Mouse (Mus musculus) midbrain, embryonic 16.5 days (tissue): ENCODE results near the gene Cnih1. TPM values are rescaled to one million over a fixed set of nuclear protein-coding genes. Genes with fewer than 3 reads are reported as not detected.
"Not testable (repeated sequence)": the region's sequence is repeated elsewhere in the genome, so short reads cannot be mapped to it uniquely, and the experiment has no call there.

ENCODE experiments used
- ATAC-seq: fragments of 200-750 bp; cut with Nextera tagmentation; 2 replicates; pipeline ENCODE4 v1.8.0; 2017; ENCODE audit warnings: moderate TSS enrichment
- H3K27ac ChIP-seq: fragments of 300-500 bp; sonication (generic); 2 replicates; pipeline ENCODE4 v1.5.1; 2014; ENCODE audit warnings: mild to moderate bottlenecking, low read length, mixed read lengths
- H3K27me3 ChIP-seq: fragments of 300-500 bp; sonication (generic); 2 replicates; pipeline ENCODE4 v1.6.1; 2014; ENCODE audit warnings: low read depth, low read length, mixed read lengths; ENCODE audit not compliant: control insufficient read depth, insufficient read depth
- H3K36me3 ChIP-seq: fragments of 300-500 bp; sonication (generic); 2 replicates; pipeline ENCODE4 v1.6.1; 2014; ENCODE audit warnings: mild to moderate bottlenecking, low read length, moderate library complexity, mixed read lengths; ENCODE audit not compliant: control insufficient read depth, insufficient read depth
- H3K4me1 ChIP-seq: fragments of 300-500 bp; sonication (generic); 2 replicates; pipeline ENCODE4 v1.6.1; 2014; ENCODE audit warnings: mild to moderate bottlenecking, low read length, mixed read lengths; ENCODE audit not compliant: control insufficient read depth, insufficient read depth
- H3K4me2 ChIP-seq: fragments of 300-500 bp; sonication (generic); 2 replicates; pipeline ENCODE4 v1.6.1; 2014; ENCODE audit warnings: mild to moderate bottlenecking, low read length, mixed read lengths
- H3K4me3 ChIP-seq: fragments of 300-500 bp; sonication (generic); 2 replicates; pipeline ENCODE4 v1.5.1; 2014; ENCODE audit warnings: low read depth, mild to moderate bottlenecking, low read length, moderate library complexity, mixed read lengths
- H3K9ac ChIP-seq: fragments of 300-500 bp; sonication (generic); 2 replicates; pipeline ENCODE4 v1.6.1; 2014; ENCODE audit warnings: low read depth, low read length, mixed read lengths
- H3K9me3 ChIP-seq: fragments of 300-500 bp; sonication (generic); replicated peaks from 2 replicates; pipeline ENCODE4 v1.6.1; 2014; ENCODE audit warnings: mild to moderate bottlenecking, low read length, mixed read lengths; ENCODE audit not compliant: control insufficient read depth, poor library complexity, severe bottlenecking
- WGBS: fragments of 180-500 bp; shearing (Covaris S2); extraction: QIAGEN DNeasy Blood & Tissue Kit; methylation state at CpG from one replicate; pipeline ENCODE4 v1.1.7; 2014; 5-methylcytosine and 5-hydroxymethylcytosine counted together
- polyA plus RNA-seq: library from polyadenylated mRNA; unstranded; fragments of >200 nt; fragmentation: Nextera tagmentation; extraction: Ambion mirVana; gene quantifications from 2 replicates; pipeline ENCODE4 v1.2.1, GENCODE M21; 2015

Cnih1 gene
- polyA plus RNA-seq, 1 experiment from 2014 or later, result 184 TPM

DNA sequence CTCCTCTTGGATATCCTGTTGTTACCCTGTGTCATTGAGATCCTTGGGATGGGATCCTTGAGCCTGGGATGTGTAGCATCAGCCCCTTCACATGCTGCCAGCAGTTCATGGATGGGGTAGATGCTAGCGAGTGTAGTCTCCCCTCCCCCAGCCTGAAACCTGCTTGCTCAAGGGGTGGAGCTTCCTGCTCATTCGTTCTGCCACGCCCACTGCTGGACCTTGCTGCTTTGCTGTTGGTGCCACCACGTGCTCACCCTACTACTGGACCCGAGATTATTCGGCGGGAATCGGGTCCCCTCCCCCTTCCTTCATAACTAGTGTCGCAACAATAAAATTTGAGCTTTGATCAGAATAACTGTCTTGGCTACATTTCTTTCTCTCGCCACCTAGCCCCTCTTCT is 33.8 kb downstream of the Cnih1 start:
- H3K4me3 ChIP-seq, H3K27ac ChIP-seq, H3K27me3 ChIP-seq, ATAC-seq, H3K36me3 ChIP-seq, H3K9ac ChIP-seq, H3K4me1 ChIP-seq, H3K9me3 ChIP-seq, H3K4me2 ChIP-seq: not testable (repeated sequence)
- WGBS, result 67% methylated on average over 8 of the region's 10 CpGs

DNA sequence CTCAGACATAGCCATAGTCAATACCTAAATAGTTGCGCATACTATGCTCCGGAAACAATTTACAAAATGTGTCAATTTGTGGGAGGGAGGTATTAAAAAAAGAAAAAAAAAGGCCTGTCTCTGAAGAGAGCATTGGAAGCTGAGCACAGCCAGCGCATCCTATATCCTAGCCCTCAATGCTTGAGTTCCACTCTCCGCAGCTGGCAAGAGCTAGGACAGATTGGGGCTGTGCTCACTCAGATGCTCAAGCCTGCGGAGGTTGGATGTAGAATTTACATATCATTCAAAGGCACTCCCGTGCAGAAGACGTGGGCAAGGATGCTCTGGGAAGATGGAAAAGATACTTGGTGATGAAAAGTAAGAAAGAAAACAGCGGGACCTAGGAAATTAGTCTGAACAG is 42.8 kb downstream of the Cnih1 start:
- Histone ChIP-seq H3K4me2 (no peak overlapping the region), H3K27ac (no peak overlapping the region), H3K9ac (no peak overlapping the region), H3K4me1 (no peaks in the 10 kb centered on the region), H3K9me3 (no peaks in the 10 kb centered on the region), H3K4me3 (no peak overlapping the region), H3K36me3 (no peaks in the 10 kb centered on the region), H3K27me3 (no peaks in the 10 kb centered on the region)
- ATAC-seq, result no peak
- 91% methylated on average over 8 of the region's 8 CpGs for WGBS

DNA sequence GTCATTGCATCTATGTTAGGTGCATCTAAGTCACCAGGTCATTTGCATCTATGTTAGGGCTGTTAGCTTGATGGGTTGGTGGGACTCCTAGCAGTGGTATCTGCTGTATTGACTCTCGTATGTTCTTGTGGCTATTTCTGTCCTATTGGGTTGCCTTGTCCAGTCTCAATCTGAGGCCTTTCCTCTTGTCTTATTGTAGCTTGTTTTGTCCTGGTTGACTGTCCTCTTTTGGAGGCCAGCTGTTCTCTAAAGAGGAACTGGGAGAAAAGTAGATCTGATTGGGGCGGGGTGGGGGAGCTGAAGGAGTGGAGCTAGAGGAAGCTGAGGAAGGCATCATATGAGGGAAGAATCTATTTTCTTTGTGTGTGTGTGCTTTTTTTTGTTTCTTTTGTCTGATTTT is 45.5 kb downstream of the Cnih1 start:
- H3K4me2 ChIP-seq, result no peak overlapping the region
- 95% methylated on average over 2 of the region's 2 CpGs for WGBS
- no peaks in the 10 kb centered on the region for H3K9me3 ChIP-seq
- ATAC-seq, result no peak
- no peaks in the 10 kb centered on the region for H3K4me1 ChIP-seq
- H3K36me3 ChIP-seq, result no peaks in the 10 kb centered on the region
- H3K27ac ChIP-seq, result no peak overlapping the region
- H3K9ac ChIP-seq, result no peak overlapping the region
- no peak overlapping the region for H3K4me3 ChIP-seq
- no peaks in the 10 kb centered on the region for H3K27me3 ChIP-seq

DNA sequence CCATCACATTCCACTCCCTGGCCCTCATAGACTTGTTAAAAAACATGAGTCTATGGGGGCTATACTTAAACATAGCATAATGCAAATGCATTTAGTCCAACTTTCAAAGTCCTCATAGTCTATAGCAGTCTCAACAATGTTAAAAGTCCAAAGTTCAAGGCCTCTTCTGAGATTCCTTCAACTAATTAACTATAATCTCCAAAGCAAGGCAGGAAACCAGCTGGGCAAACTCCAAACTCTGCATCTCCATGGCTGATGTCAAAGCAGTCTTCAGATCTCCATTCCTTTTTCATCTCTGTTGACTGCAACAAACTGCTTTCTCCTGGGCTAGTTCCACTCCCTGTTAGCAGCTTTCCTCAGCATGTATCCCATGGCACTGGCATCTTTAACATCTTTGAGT is 50.9 kb downstream of the Cnih1 start:
- H3K9ac ChIP-seq, H3K27ac ChIP-seq, H3K9me3 ChIP-seq, H3K36me3 ChIP-seq, H3K4me2 ChIP-seq, H3K27me3 ChIP-seq, H3K4me3 ChIP-seq, H3K4me1 ChIP-seq, ATAC-seq: not testable (repeated sequence)

DNA sequence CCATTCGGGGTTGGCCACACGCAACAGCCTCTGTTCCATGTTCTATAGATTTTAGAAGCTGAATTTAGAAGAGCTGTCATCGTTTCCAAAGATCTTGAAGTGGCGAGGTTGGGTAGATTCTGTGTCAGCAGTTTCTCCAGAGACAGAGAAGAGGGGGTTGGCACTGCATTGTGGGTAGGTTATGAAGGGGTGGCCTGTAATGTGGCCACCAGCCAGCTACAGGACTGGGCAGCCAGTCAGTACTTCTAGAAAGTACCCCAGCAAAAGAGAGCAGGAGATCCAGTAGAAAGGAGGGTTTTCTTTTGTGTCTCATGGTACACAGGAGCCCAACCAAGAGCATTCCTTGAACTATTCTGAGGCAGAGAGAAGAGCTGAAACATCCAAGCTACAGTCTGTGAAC is 51.8 kb downstream of the Cnih1 start:
- Histone ChIP-seq H3K4me3 (no peak overlapping the region), H3K36me3 (no peaks in the 10 kb centered on the region), H3K9ac (no peak overlapping the region), H3K4me1 (no peaks in the 10 kb centered on the region), H3K27ac (no peak overlapping the region), H3K4me2 (no peak overlapping the region), H3K27me3 (no peaks in the 10 kb centered on the region), H3K9me3 (no peaks in the 10 kb centered on the region)
- no peak for ATAC-seq
- 86% methylated on average over 4 of the region's 4 CpGs for WGBS

DNA sequence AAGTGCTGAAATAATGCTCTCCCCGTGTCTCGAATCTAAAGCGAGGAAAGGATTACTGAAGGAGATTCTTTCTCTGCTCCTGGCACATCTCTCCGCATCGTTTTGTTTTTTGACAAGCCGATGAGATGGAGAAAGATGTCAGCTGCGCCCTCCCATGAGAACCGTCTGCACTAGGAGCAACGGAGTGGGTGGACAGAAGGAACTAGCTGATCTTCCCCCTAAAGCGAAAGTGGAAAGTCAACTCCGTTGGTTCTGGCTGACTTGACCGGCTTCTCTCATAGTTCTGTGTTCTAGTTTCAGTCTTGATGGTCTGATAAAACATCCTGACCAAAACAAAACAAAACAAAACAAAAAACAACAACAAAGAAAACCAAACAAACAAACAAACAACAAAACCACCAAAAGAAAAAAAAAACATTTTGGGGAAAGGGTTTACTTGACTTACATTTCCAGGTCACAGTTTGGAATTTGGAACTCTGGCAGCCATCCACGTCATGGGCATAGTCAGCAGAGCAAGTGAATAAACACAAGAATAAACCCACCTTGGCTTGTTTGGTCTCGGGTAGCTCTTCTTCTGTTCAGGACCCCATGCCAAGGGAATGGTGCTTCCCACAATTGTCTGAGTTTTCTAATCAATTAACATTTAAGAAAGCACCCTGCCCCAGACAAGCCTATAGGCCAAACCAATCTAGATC is 53.3 kb downstream of the Cnih1 start:
- Histone ChIP-seq H3K4me3 (no peak overlapping the region), H3K4me1 (no peaks in the 10 kb centered on the region)

DNA sequence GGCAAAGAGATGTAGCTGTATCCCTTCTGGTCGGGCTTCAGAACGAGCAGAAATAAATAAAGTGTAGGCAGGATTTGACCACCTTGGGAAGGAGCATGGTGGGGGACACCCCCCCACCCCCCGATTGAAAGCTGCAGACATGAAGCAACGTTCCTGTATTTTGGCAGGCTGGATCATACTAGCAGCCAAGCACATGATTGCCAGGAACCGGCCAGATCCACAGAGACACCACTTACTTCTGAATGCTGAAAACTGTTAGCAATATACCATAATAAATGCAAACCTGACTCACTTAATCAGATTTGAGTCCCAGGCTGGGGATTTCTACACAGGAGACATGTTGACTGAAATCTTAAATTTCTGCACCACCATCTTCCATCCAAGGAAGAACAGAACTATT is 53.9 kb downstream of the Cnih1 start:
- Histone ChIP-seq H3K4me3 (no peak overlapping the region), H3K27me3 (no peaks in the 10 kb centered on the region), H3K4me1 (no peaks in the 10 kb centered on the region), H3K36me3 (no peaks in the 10 kb centered on the region), H3K9me3 (no peaks in the 10 kb centered on the region), H3K27ac (no peak overlapping the region), H3K4me2 (no peak overlapping the region), H3K9ac (no peak overlapping the region)
- WGBS, result 77% methylated on average over 5 of the region's 5 CpGs
- no peak for ATAC-seq

More for the DNA sequence above, 53.3 kb downstream of the Cnih1 start:
- no peak overlapping the region for H3K9ac ChIP-seq
- H3K9me3 ChIP-seq, result no peaks in the 10 kb centered on the region
- H3K27me3 ChIP-seq, result no peaks in the 10 kb centered on the region
- no peak overlapping the region for H3K27ac ChIP-seq
- no peaks in the 10 kb centered on the region for H3K36me3 ChIP-seq
- no peak overlapping the region for H3K4me2 ChIP-seq
- 83% methylated on average over 14 of the region's 14 CpGs for WGBS
- no peak for ATAC-seq

DNA sequence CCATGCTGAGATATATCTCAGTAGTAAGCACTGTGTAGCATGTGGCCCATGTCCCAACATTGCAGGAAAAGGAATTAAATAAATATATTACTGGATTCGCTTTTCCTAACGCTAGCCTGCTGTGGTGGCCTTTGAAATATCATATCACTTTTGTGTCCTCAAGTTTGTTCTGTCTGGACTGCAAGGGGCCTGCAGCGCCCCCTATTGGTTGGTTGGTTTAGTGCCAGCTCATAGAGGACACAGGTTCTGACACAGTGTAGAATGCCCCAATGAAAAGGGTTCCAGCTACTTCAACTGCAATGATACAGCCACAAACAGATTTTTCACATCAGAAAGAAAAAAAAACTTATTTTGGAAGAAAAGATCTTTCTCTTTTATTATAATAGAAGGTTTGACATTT is 62.5 kb downstream of the Cnih1 start:
- H3K36me3 ChIP-seq, result no peaks in the 10 kb centered on the region
- no peak overlapping the region for H3K4me3 ChIP-seq
- WGBS, result 51% methylated on average over 3 of the region's 3 CpGs
- no peak overlapping the region for H3K27ac ChIP-seq
- no peaks in the 10 kb centered on the region for H3K4me1 ChIP-seq
- no peak for ATAC-seq
- no peaks in the 10 kb centered on the region for H3K27me3 ChIP-seq
- no peaks in the 10 kb centered on the region for H3K9me3 ChIP-seq
- no peak overlapping the region for H3K4me2 ChIP-seq
- H3K9ac ChIP-seq, result no peak overlapping the region
